Mouse (Mus musculus): Measurements from ENCODE around the gene CN725425.

Gene CN725425

DNA sequence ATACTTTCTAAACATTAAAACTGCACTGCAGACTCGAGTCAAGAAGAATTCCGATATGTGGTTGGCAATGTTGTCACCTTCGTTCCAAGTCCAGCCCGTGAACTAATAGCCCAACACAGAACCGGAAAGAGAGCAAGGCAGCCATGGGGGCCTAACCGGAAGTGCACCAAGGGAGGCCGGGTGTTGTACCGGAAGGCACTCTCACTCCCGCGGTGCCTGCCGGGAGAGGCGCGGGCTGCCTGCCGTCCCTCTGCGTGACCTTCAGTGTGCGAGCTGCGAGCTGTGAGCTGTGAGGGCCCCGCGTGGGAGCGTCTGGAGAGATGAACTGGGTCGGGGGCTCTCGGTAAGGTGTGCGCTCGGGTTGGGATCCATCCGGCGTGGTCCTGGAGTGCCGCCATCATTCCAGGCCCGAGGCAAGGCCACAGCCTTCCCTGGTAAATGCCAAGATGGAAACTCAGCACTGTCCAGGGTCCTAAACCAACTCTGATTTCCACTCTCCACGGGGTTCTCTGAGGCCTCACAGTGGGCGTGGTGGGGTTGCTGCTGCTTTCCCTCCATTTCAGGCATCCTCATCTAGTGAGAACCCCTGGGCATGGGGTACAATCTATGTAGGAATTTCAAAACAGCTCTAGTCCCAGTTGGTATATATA is at the start of gene CN725425:
Gene CN725425 (plus strand): TSS at position 239 of the 650 bp plus-strand sequence.
- DNase-seq (ENCODE audit: extremely low spot score, low spot score) = no peak

- no peak for DNase-seq (ENCODE audit: extremely low spot score, low spot score)
These were observed 46.7 kb upstream of the CN725425 start for GRCm38 (mm10) chr15:91152592-91152991.

GRCm38 (mm10) chr15:91153311-91153710 is 46.0 kb upstream of the CN725425 start:
- no peak for DNase-seq (ENCODE audit: extremely low spot score, low spot score)

- no peak for DNase-seq (ENCODE audit: extremely low spot score, low spot score)
These were observed 38.1 kb upstream of the CN725425 start for GRCm38 (mm10) chr15:91161153-91161552.

DNA sequence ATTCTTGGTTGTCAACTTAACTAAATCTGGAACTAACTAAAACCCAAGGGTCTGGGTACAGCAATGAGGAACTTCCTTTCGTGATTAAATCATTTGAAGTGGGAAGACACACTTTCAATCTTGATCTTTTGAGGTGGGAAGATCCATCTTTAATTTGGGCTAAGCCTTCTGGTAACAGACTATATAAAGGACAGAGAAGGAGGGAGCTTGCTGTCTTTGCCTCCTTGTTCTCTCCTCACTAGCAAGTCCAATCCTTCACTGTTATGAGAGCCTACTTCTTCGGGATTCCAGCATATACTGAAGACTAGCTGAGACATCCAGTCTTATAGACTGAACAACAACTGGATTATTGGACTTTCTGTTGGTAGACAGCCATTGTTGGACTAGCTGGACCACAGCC is 35.8 kb upstream of the CN725425 start:
- no peak for DNase-seq (ENCODE audit: extremely low spot score, low spot score)

DNA sequence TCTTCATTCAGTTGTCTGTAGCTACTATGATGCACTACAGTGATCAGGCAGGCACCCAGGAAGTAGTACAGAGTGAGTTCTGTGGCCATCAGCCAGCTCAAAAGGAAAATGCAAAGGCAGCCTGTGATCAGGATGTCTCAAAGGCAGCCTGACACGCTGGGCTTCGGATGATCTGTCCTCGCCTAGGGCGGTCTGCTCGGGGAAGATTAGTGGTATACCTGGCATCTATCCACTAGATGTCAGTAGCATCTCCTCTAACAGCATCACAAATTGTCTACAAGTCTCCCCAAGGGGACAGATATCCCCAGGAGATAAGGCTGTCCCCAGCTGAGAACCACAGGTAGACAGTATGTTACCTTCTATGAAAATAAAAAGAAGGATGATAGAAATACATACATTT is 34.3 kb upstream of the CN725425 start:
- DNase-seq (ENCODE audit: extremely low spot score, low spot score) = peak; percentile 20

DNA sequence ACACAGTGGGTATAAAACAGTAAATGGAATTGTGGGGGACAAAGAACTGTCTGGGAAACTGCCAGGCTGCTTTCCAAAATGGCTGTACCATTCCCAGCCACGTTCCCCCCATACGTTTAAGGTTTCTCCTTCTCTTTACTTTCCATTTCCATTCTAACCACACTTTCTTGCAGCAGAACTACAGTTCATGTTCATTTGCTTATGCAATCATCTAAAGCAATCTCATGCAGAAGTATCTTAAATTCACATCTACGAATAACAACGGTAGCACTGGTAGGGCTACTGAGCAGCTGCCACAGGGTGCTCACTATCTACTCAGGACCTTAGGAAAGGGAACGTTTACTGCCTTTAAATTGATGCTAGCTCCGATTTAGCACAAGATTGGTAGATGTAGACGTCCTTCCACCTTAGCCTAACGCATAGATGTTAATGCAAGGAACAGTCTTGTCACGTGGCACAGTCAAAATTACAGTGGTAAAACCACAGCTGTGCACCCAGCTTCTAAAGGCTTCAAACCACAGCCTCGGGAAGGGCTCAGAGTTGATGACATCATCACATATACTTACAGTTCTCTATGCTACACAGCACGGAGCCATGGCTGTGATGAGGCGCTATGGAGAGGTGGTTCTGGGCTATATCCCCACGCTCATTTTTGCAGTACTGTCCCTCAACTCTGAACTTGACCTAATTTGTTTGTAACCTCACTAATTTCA is 31.3 kb upstream of the CN725425 start:
- no peak for DNase-seq (ENCODE audit: extremely low spot score, low spot score)

- no peak for DNase-seq (ENCODE audit: extremely low spot score, low spot score)
These were observed 28.5 kb upstream of the CN725425 start for GRCm38 (mm10) chr15:91170602-91171328.

GRCm38 (mm10) chr15:91171332-91171731 is 28.0 kb upstream of the CN725425 start:
- DNase-seq (ENCODE audit: extremely low spot score, low spot score) = no peak

DNA sequence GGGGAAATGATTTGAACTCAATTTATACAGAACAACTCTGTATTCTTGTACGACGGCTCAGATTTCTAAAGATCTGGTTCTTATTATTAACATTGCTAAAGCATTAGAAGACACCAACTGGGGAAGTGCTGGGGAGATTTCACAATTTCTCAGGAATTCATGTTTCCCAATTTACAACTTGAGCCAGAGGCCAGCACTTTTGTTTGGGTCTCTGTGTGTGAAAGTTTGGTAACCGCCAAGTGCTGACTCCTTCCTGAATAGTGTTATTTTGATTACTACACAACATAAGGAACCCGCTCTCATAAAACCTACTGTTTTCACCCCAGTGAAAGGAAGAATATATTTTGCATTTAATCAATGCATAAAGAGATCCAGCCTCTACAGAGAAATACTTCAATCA is 27.1 kb upstream of the CN725425 start:
- DNase-seq (ENCODE audit: extremely low spot score, low spot score) = no peak

DNA sequence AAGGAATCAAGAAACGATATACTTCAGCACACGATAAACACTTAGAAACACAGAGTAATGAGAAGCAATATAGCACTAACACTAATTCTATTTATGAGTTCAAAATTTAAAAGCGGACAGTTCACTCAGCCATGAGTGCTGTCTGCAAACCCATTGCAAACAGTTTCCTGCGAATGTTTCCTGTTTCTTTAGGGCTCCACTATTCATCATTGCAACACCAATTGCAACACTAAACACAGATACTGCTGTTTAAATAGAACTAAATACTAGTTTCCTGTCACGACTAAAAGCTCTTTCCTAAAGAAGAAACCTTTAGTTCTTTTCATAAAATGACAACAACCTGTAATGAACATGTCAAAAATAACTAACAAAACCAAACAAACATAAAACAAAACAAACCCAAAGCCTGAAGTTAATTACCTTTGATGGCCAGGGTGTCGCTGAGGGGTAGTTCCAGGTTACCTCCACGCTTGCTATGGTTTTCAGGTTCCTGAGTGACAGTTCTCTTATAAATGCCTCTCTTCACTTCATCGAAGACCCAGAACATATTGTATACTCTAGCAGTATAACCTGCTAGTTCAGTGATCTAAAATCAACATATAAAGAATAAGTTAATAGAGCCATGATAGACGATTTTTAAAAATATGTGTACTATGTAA is 20.5 kb upstream of the CN725425 start:
- no peak for DNase-seq (ENCODE audit: extremely low spot score, low spot score)

DNA sequence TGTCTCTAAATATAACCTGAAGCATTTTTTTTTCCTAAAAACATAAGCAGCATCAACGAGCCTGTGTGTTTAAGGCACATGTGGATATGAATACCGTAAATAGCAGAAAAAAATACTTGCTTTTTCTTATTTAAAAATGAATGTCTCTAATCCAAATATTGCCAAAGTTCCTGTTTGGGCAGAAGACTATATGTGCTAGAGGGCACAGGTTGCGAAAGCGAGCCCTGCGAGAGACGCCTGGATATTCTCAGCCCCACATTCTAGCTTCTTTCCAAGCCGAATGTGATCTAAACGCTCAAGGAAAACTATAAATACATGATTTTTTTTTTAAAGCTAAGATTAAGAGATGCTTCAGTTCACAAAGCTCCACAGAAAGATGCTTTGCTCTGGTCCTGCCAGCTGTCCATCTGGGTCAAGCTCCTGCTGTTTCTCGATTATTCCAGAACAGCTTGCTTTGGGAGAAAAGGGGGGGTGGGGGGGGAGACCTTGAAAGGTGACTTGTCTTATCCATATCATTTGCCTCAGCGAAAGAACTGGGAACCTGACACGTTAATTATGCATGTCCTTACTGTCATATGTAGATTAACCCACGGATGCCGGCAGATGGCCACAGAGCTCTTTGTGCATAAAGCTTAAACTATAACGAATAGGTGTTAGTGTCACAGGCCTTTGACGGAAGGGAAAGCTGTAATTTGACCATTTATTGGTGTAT is 19.2 kb upstream of the CN725425 start:
- no peak for DNase-seq (ENCODE audit: extremely low spot score, low spot score)

DNA sequence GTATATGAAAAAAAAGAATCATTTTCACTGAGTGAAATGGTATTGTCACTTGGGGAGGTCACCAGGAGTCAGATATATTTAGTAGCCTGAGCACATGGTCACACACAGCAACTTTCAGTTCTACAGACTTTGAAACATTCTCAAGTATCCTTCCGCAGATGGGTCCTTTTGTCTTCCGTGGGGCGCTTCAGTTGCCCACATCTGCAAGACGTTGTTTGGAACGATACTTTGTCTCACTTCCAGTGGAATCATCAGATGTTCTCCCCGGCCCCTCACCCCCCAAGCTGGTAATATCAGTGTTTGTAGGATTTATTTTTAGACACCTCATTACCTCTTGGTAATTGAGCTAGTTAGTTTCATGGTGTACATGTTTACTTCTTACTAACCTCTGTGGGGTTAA is 12.9 kb upstream of the CN725425 start:
- DNase-seq (ENCODE audit: extremely low spot score, low spot score) = no peak

GRCm38 (mm10) chr15:91190026-91190425 is 9.3 kb upstream of the CN725425 start:
- DNase-seq (ENCODE audit: extremely low spot score, low spot score) = peak; percentile 26

DNA sequence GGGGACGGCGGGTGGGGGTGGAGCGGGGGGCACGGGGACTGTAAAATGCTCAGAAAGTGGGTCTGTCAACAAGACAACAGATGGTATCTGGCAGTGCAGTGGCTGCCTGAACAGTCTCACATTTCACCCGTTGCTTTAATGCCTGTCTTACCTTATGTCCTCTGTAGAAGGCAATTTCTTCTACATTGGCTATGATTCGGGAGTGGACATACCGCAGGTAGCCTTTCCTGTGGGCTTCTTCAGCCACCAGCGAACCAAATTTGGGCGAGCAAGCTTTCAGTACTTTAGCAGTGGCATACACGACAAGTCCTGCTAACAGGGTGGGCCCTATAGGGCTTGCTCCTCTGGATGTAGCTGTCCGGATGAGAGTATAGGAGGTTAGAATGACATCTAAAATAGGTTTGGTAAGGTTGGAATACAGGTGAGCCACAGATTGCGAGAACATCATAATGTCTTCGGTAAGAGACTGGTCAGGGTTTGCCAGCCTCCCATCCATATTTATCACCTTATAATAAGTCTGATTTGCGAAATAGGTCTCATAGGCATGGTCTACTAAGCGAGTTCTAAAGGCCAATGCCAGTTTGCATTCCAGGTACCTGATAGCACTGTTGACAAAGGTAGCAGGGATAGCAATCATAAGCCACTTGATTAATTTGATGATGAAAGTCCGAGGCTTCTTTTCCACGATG is 8.6 kb upstream of the CN725425 start:
- peak; percentile 37 for DNase-seq (ENCODE audit: extremely low spot score, low spot score)

DNA sequence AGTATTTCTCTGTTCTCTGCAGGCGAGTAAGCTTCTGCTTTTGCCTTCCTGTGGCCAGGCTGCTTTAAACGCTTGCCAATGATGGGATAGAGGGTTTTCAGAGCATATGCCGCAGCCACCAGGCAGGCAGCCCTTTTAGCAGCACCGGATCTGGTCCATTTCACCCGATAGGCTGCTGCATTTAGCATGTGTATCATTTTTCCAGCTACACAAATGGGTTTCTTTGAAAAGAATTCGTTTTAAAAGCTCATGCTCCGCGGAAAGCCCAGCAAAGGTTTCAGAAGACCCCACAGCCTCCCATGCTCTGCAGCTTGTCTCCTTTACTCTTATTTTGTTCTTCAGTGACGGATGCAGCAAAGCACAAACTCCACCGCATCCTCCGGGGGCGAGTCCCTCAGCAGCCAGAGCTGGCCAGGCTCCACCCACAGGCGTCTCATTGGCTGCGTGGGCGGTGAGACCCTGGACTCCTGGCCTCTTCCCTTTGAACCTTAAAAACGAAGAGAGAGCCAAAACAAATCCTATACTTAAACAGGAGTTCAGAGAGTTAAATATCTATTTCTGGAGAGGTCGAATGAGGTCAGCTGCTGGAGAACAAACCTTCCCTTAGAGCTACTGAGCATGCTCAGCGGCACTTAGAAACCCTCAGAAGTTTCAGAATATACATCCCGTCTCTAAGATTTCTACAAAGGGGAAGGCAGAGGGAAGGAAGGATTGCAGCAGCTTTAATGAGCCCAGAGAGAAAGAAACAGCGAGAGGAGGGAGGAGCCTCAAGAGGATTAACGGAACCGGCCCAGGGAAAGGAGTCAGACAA is 7.7 kb upstream of the CN725425 start, which contains the start of gene Abcd2:
Gene Abcd2 (minus strand): TSS at position 388 of the 811 bp plus-strand sequence.
- DNase-seq (ENCODE audit: extremely low spot score, low spot score) = peak; percentile 80

DNA sequence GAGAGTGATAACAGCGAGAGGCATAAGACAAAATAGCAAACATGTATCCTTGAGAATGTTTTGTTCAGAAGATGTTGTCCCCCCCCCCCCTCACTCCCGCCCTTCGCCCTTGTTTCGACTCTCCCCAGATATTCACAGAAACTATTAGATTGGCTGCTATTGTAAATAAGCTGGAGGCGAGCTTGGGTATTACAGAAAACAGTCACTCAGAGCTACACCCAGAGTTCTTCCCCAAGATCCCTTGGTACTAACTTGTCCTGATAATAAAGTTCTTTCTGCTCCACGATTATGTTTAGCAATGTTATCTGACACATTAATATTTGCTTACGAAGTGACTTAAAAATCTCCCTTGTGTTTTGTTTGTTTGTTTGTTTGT is 7.1 kb upstream of the CN725425 start:
- DNase-seq (ENCODE audit: extremely low spot score, low spot score) = no peak

DNA sequence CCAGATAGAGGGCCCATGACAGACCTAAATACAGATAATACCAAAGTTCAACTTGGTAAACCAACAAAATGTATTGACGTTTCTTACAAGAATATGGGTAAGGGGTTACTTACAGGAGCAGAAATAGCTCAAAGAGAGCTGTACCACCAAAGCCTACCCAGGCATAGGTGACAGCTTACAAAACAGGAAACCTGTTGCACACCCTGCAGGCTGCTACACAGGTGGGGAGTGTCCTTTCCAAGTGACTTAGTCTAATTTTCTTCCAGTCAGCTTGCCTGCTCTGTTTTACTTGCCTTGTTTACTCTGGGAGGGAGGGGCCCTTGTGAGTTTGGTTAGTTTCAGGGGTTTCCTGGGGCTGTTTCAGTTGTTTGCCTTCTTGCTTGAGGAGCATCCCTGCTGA is 1.5 kb downstream of the CN725425 start:
- DNase-seq (ENCODE audit: extremely low spot score, low spot score) = no peak

DNA sequence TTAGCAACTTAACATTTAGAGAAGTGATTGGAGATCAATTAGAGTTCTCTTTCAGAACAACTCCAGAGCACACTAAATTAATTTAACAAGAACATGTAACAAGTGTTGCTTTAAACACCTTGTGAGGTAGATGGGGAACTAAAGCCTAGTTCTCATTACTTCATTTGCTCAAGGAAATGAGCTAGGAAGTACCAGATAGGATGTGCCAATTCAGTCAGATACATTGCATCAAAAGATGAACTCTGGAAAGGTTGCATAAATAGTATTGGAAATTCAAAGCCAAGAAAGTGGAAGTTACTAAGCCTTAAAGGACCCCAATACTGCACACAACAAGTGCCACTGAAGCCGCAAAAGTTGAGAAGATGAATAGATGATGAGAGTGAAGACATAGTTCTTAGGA is 3.2 kb downstream of the CN725425 start:
- DNase-seq (ENCODE audit: extremely low spot score, low spot score) = no peak

GRCm38 (mm10) chr15:91203521-91203920 is 4.2 kb downstream of the CN725425 start:
- no peak for DNase-seq (ENCODE audit: extremely low spot score, low spot score)
